ENCODE assay signal across 9 mouse cellular contexts in genomic region chr17:8652681-8653262, GRCm38 (mm10).
DNase-seq lines count a peak whose midpoint lies in the region; ATAC-seq and TF ChIP-seq lines count a peak whose summit lies in the region.
"Had no signal": no experiment of that assay in that cellular context is flagged by ENCODE, and none has a peak within 500 bp of the region (broad histone marks: within the 10 kb centered on the region; RNA-seq: fewer than 3 reads in every experiment).

No protein-coding gene starts in this region.

- ATAC-seq in lung, postnatal 0 days: peak; percentile 75
- ATAC-seq in granulocyte monocyte progenitor cell, adult 5-6 weeks (replicated peaks; ENCODE audit: poor library complexity, severe bottlenecking): no peak
- ATAC-seq: forebrain, embryonic 14.5 days had no signal

- DNase-seq in kidney, adult 9 months: peak; percentile 25
- no peak for DNase-seq in kidney, postnatal 25 days
- peak; percentile 57 for DNase-seq in cerebellum, adult 9-10 months
- peak; percentile 30 to 40 for DNase-seq in heart, adult 9 months (ENCODE audit: low spot score in 2 of 2)
- DNase-seq in lung, postnatal 0 days (ENCODE audit: low spot score): peak; percentile 43
- DNase-seq in left cerebral cortex, postnatal 10 days (ENCODE audit: extremely low spot score in 1 of 2, low spot score in 2 of 2): no peak
- DNase-seq in kidney, adult 8-10 months: no peak

- WGBS in lung, postnatal 0 days: 60% methylated on average over 3 of the region's 3 CpGs

- H3K9ac ChIP-seq in lung, postnatal 0 days (replicated peaks; ENCODE audit: low read depth): no peak overlapping the region

- H3K4me1 ChIP-seq in lung, postnatal 0 days (ENCODE audit: insufficient read depth, low read depth, low read length): no peaks in the 10 kb centered on the region

- no peak for TF ChIP-seq CTCF in lung, postnatal 0 days (IDR thresholded peaks at IDR 0.05)

- intact Hi-C loops in left cerebral cortex, postnatal 10 days (cut with DNase I): no loop called here

- no peak overlapping the region for H3K4me2 ChIP-seq in lung, postnatal 0 days (replicated peaks; ENCODE audit: low read depth, low read length)

- no peaks in the 10 kb centered on the region for H3K9me3 ChIP-seq in lung, postnatal 0 days (ENCODE audit: low read length)

- no peak for TF ChIP-seq EP300 in lung, postnatal 0 days (IDR thresholded peaks at IDR 0.05)

- H3K27ac ChIP-seq in lung, postnatal 0 days (ENCODE audit: low read length): no peak overlapping the region

- no peaks in the 10 kb centered on the region for H3K36me3 ChIP-seq in lung, postnatal 0 days (ENCODE audit: insufficient read depth, low read length)

- no peak overlapping the region for H3K4me3 ChIP-seq in lung, postnatal 0 days (ENCODE audit: low read depth, low read length)

- no peaks in the 10 kb centered on the region for H3K27me3 ChIP-seq in lung, postnatal 0 days (replicated peaks; ENCODE audit: insufficient read depth, low read length)

Comparison
In these comparisons a context has a peak if more than half of its experiments do, and no peak if none do; other contexts are left out.
1. DNase-seq: peak in kidney, adult 9 months (single experiment), cerebellum, adult 9-10 months (single experiment), heart, adult 9 months (2 of 2) and lung, postnatal 0 days (single experiment); none in kidney, postnatal 25 days (0 of 2), left cerebral cortex, postnatal 10 days (0 of 2) and kidney, adult 8-10 months (0 of 2).